Mouse (Mus musculus): ENCODE measurements around the gene Klf4. TPM values are rescaled to one million over a fixed set of nuclear protein-coding genes. Genes with fewer than 3 reads are reported as not detected.
A peak's percentile ranks its signal among the peaks of the same experiment; 100 is the strongest.

Gene Klf4
- polyA plus RNA-seq, 1 experiment from 2014 or later, result 1.9 TPM

- no peaks in the 10 kb centered on the region for H3K27me3 ChIP-seq (ENCODE audit: control insufficient read depth, insufficient read depth, low read depth, low read length)
- no peaks in the 10 kb centered on the region for H3K9me3 ChIP-seq (replicated peaks; ENCODE audit: control insufficient read depth, low read length, poor library complexity, severe bottlenecking)
- no peak overlapping the region for H3K27ac ChIP-seq (ENCODE audit: low read length)
- no peak overlapping the region for H3K4me3 ChIP-seq (ENCODE audit: low read depth, low read length)
- peaks cover 3% of the 10 kb centered on the region; the same call in 1 of the 2 replicates for H3K4me1 ChIP-seq (ENCODE audit: control insufficient read depth, insufficient read depth, low read length)
- WGBS, result 34% methylated on average over 4 of the region's 4 CpGs
- H3K4me2 ChIP-seq (ENCODE audit: low read length), result no peak overlapping the region
- no peaks in the 10 kb centered on the region for H3K36me3 ChIP-seq (ENCODE audit: control insufficient read depth, insufficient read depth, low read length)
- peak overlapping the region; percentile 25; the same call in 1 of the 2 replicates for H3K9ac ChIP-seq (ENCODE audit: low read depth, low read length)
- 0 out of 2 replicates have a peak, but pooled peaks have one; percentile 25 for ATAC-seq
These were observed 54.3 kb downstream of the Klf4 start for GRCm38 (mm10) chr4:55477933-55478332.

- Histone ChIP-seq H3K9ac (ENCODE audit: low read depth, low read length) (no peak overlapping the region), H3K27me3 (ENCODE audit: control insufficient read depth, insufficient read depth, low read depth, low read length) (no peaks in the 10 kb centered on the region), H3K4me1 (ENCODE audit: control insufficient read depth, insufficient read depth, low read length) (peaks cover 3% of the 10 kb centered on the region; the same call in 1 of the 2 replicates), H3K4me2 (ENCODE audit: low read length) (no peak overlapping the region), H3K9me3 (replicated peaks; ENCODE audit: control insufficient read depth, low read length, poor library complexity, severe bottlenecking) (no peaks in the 10 kb centered on the region), H3K36me3 (ENCODE audit: control insufficient read depth, insufficient read depth, low read length) (no peaks in the 10 kb centered on the region), H3K27ac (ENCODE audit: low read length) (no peak overlapping the region), H3K4me3 (ENCODE audit: low read depth, low read length) (no peak overlapping the region)
- WGBS, result 85% methylated on average over 7 of the region's 7 CpGs
- no peak for ATAC-seq
These were observed 55.0 kb downstream of the Klf4 start for GRCm38 (mm10) chr4:55477210-55477759.

Other genes starting within 250 kb of the Klf4 start
- gene Rad23b, start 182.4 kb downstream of the Klf4 start, polyA plus RNA-seq (2015; fragmentation: Nextera tagmentation; extraction: Ambion mirVana), result 84.4 and 86.0 TPM in 2 replicates